13 mouse cellular contexts compared by ENCODE assay signal in genomic region chr17:84859916-84860315, GRCm38 (mm10).
DNase-seq lines count a peak whose midpoint lies in the region; ATAC-seq and TF ChIP-seq lines count a peak whose summit lies in the region.
"Had no signal": no experiment of that assay in that cellular context is flagged by ENCODE, and none has a peak within 500 bp of the region (broad histone marks: within the 10 kb centered on the region; RNA-seq: fewer than 3 reads in every experiment).

No protein-coding gene starts in this region.

- no peak overlapping the region for H3K4me3 ChIP-seq in liver, postnatal 0 days (ENCODE audit: low read depth, low read length)
- H3K4me3 ChIP-seq: forebrain, embryonic 12.5 days; hindbrain, embryonic 15.5 days had no signal

- DNase-seq in lung, postnatal 4 days: peak; percentile 30 to 43
- DNase-seq in lung, postnatal 10 days: no peak
- peak; percentile 72 for DNase-seq in T-cell, adult 2 months (ENCODE audit: low spot score)
- DNase-seq in liver, postnatal 0 days: peak; percentile 40
- peak; percentile 65 to 67 for DNase-seq in thymus, postnatal 10 days (ENCODE audit: low spot score in 2 of 2)
- no peak for DNase-seq in ovary, adult 18-20 months (ENCODE audit: low spot score)
- DNase-seq in layer of hippocampus, adult 9-11 months: no peak
- no peak for DNase-seq in cerebellum, adult 8-10 months
- DNase-seq: gastrocnemius, postnatal 36 days; kidney, postnatal 4 days; right cerebral cortex, postnatal 25 days had no signal

- no peak for TF ChIP-seq EP300 in liver, postnatal 0 days (IDR thresholded peaks at IDR 0.05; ENCODE audit: low read depth)

- ATAC-seq in liver, postnatal 0 days: peak; percentile 62

- no peaks in the 10 kb centered on the region for H3K9me3 ChIP-seq in liver, postnatal 0 days (ENCODE audit: low read length)
- H3K9me3 ChIP-seq: forebrain, embryonic 12.5 days; hindbrain, embryonic 15.5 days had no signal

- peaks cover 10% of the 10 kb centered on the region for H3K4me1 ChIP-seq in liver, postnatal 0 days (ENCODE audit: insufficient read depth)
- H3K4me1 ChIP-seq: hindbrain, embryonic 15.5 days had no signal

- TF ChIP-seq CTCF in liver, postnatal 0 days (IDR thresholded peaks at IDR 0.05; ENCODE audit: low read depth): no peak

- H3K27me3 ChIP-seq in liver, postnatal 0 days (ENCODE audit: insufficient read depth, low read length): no peaks in the 10 kb centered on the region
- H3K27me3 ChIP-seq: forebrain, embryonic 12.5 days; hindbrain, embryonic 15.5 days had no signal

- WGBS in liver, postnatal 0 days (ENCODE audit: insufficient replicate concordance): 25% methylated on average over 8 of the region's 8 CpGs

- peak overlapping the region; percentile 50 for H3K4me2 ChIP-seq in liver, postnatal 0 days (ENCODE audit: low read depth, low read length)
- H3K4me2 ChIP-seq: forebrain, embryonic 12.5 days; hindbrain, embryonic 15.5 days had no signal

- H3K27ac ChIP-seq in liver, postnatal 0 days (ENCODE audit: low read depth): peak overlapping the region; percentile 62
- H3K27ac ChIP-seq: forebrain, embryonic 12.5 days; hindbrain, embryonic 15.5 days had no signal

- H3K9ac ChIP-seq in liver, postnatal 0 days (replicated peaks): no peak overlapping the region
- H3K9ac ChIP-seq: forebrain, embryonic 12.5 days; hindbrain, embryonic 15.5 days had no signal

- no peaks in the 10 kb centered on the region for H3K36me3 ChIP-seq in liver, postnatal 0 days (replicated peaks; ENCODE audit: insufficient read depth, low read length)
- H3K36me3 ChIP-seq: forebrain, embryonic 12.5 days; hindbrain, embryonic 15.5 days had no signal

Comparison
In these comparisons a context has a peak if more than half of its experiments do, and no peak if none do; other contexts are left out.
1. DNase-seq: peak in lung, postnatal 4 days (2 of 2), T-cell, adult 2 months (single experiment), liver, postnatal 0 days (single experiment) and thymus, postnatal 10 days (2 of 2); none in lung, postnatal 10 days (single experiment), ovary, adult 18-20 months (single experiment), layer of hippocampus, adult 9-11 months (single experiment) and cerebellum, adult 8-10 months (single experiment).